Mouse (Mus musculus) left cerebral cortex, adult 2 months (tissue): ENCODE measurements around the gene Orai3. TPM values are rescaled to one million over a fixed set of nuclear protein-coding genes. Genes with fewer than 3 reads are reported as not detected.

ENCODE experiments used
- DNase-seq, 2 experiments: peaks; one replicate each; pipeline ENCODE4 v3.0.0; 2021 to 2022; ENCODE audit warnings: low spot score in 2 of 2, mixed read lengths in 1 of 2; ENCODE audit errors: extremely low spot score in 1 of 2
- H3K27ac ChIP-seq: fragments of 200-600 bp; 2 replicates; pipeline ENCODE4 v1.8.1; 2022
- H3K4me3 ChIP-seq: fragments of 200-600 bp; 2 replicates; pipeline ENCODE4 v1.8.1; 2022
- CTCF ChIP-seq: fragments of 200-600 bp; IDR thresholded peaks from 2 replicates; pipeline ENCODE4 v1.8.1; 2022; ENCODE audit warnings: antibody characterized with exemption, mild to moderate bottlenecking, moderate library complexity
- intact Hi-C: fragments of 180-260 bp; cut with DNase I; formaldehyde crosslinking; loops from one replicate; pipeline ENCODE4 v1.15.1; 2025
- total RNA-seq, 2 experiments: library from RNA; stranded (reverse); gene quantifications; 2 replicates each; pipeline ENCODE4 v1.2.3; 2021

Gene Orai3
- total RNA-seq, 2 experiments from 2014 or later = 19.8 to 21.8 TPM

GRCm38 (mm10) chr7:127801010-127801621, 31.5 kb downstream of the Orai3 start:
- TF ChIP-seq CTCF = no peak; the same call in 1 of the 2 replicates
- Histone ChIP-seq H3K4me3 (peak overlapping the region; percentile 44; the same call in 1 of the 2 replicates), H3K27ac (peak overlapping the region; percentile 80)
- no peak for DNase-seq
- intact Hi-C loops = no loop called here

GRCm38 (mm10) chr7:127802313-127802712, 32.7 kb downstream of the Orai3 start:
- intact Hi-C loops = no loop called here
- Histone ChIP-seq H3K27ac (peak overlapping the region; percentile 78), H3K4me3 (no peak overlapping the region)
- TF ChIP-seq CTCF = no peak
- no peak for DNase-seq

GRCm38 (mm10) chr7:127808821-127809220, 39.2 kb downstream of the Orai3 start:
- intact Hi-C loops = no loop called here
- no peak for TF ChIP-seq CTCF
- no peak overlapping the region for H3K4me3 ChIP-seq
- DNase-seq = no peak
- no peak overlapping the region for H3K27ac ChIP-seq

GRCm38 (mm10) chr7:127809846-127810245, 40.2 kb downstream of the Orai3 start:
- Histone ChIP-seq H3K4me3 (no peak overlapping the region), H3K27ac (no peak overlapping the region)
- TF ChIP-seq CTCF = no peak
- DNase-seq = no peak
- intact Hi-C loops = no loop called here

GRCm38 (mm10) chr7:127810650-127811049, 41.0 kb downstream of the Orai3 start:
- H3K27ac ChIP-seq = no peak overlapping the region
- DNase-seq = no peak
- intact Hi-C loops = no loop called here
- no peak overlapping the region for H3K4me3 ChIP-seq
- no peak for TF ChIP-seq CTCF

GRCm38 (mm10) chr7:127811240-127811639, 41.6 kb downstream of the Orai3 start:
- TF ChIP-seq CTCF = no peak
- Histone ChIP-seq H3K4me3 (no peak overlapping the region), H3K27ac (no peak overlapping the region)
- intact Hi-C loops = no loop called here
- DNase-seq = no peak

GRCm38 (mm10) chr7:127812292-127812691, 42.7 kb downstream of the Orai3 start:
- no peak for TF ChIP-seq CTCF
- DNase-seq = no peak
- Histone ChIP-seq H3K27ac (no peak overlapping the region), H3K4me3 (no peak overlapping the region)
- intact Hi-C loops = no loop called here

- no peak for TF ChIP-seq CTCF
- DNase-seq = no peak
- intact Hi-C loops = no loop called here
- Histone ChIP-seq H3K27ac (peak overlapping the region; percentile 86; the same call in 1 of the 2 replicates), H3K4me3 (no peak overlapping the region)
Observed at GRCm38 (mm10) chr7:127813821-127814220, 44.2 kb downstream of the Orai3 start.

GRCm38 (mm10) chr7:127814241-127814921, 44.8 kb downstream of the Orai3 start:
- DNase-seq = peak; percentile 65 to 73
- Histone ChIP-seq H3K4me3 (no peak overlapping the region), H3K27ac (peak overlapping the region; percentile 86)
- no peak for TF ChIP-seq CTCF
- intact Hi-C loops = no loop called here

- no peak for TF ChIP-seq CTCF
- no peak for DNase-seq
- H3K27ac ChIP-seq = peak overlapping the region; percentile 86
- intact Hi-C loops = no loop called here
- H3K4me3 ChIP-seq = no peak overlapping the region
Observed at GRCm38 (mm10) chr7:127815116-127815665, 45.6 kb downstream of the Orai3 start.

GRCm38 (mm10) chr7:127815954-127816821, 46.6 kb downstream of the Orai3 start:
- Histone ChIP-seq H3K27ac (peak overlapping the region; percentile 86), H3K4me3 (peak overlapping the region; percentile 17; the same call in 1 of the 2 replicates)
- intact Hi-C loops = loop anchor here (1.0 kb wide), 1 partner anchor 25 kb away; no protein-coding TSS in a partner anchor
- TF ChIP-seq CTCF = peak; percentile 20
- DNase-seq = peak; percentile 70 to 79

- TF ChIP-seq CTCF = no peak
- DNase-seq = no peak
- H3K27ac ChIP-seq = peak overlapping the region; percentile 64
- intact Hi-C loops = no loop called here
- no peak overlapping the region for H3K4me3 ChIP-seq
Observed at GRCm38 (mm10) chr7:127817053-127817452, 47.4 kb downstream of the Orai3 start.
